Mouse (Mus musculus) lung, adult 2 months (tissue): Measurements from ENCODE around the gene Slc52a3. TPM values are rescaled to one million over a fixed set of nuclear protein-coding genes. Genes with fewer than 3 reads are reported as not detected.

Experiments
- DNase-seq: peaks from one replicate; pipeline ENCODE4 v3.0.0; 2022
- H3K4me1 ChIP-seq: fragments of 200-500 bp; 2 replicates; pipeline ENCODE4 v1.6.1; 2011; ENCODE audit warnings: low read length; ENCODE audit not compliant: control insufficient read depth, insufficient read depth
- H3K4me3 ChIP-seq: fragments of 200-500 bp; replicated peaks from 2 replicates; pipeline ENCODE3; 2011; ENCODE audit warnings: low read depth, mild to moderate bottlenecking, control low read depth, low read length; ENCODE audit errors: extremely low read depth
- CTCF ChIP-seq: fragments of 200-500 bp; IDR thresholded peaks from 2 replicates; pipeline ENCODE4 v1.5.1; 2011; ENCODE audit warnings: mild to moderate bottlenecking, low read length, control low read depth; ENCODE audit not compliant: insufficient read depth
- POLR2A ChIP-seq: fragments of 200-500 bp; IDR thresholded peaks from 2 replicates; pipeline ENCODE4 v1.6.1; 2011; ENCODE audit warnings: low read depth, mild to moderate bottlenecking, control low read depth, low read length, borderline replicate concordance; ENCODE audit errors: extremely low read depth
- WGBS: fragments of 180-500 bp; shearing (Covaris S2); methylation state at CpG from one replicate; pipeline ENCODE4 v1.1.7; 2018; 5-methylcytosine and 5-hydroxymethylcytosine counted together
- polyA plus RNA-seq: library from polyadenylated mRNA; depleted of rRNA; stranded (reverse); fragments of >200 nt; gene quantifications from 2 replicates; pipeline ENCODE4 v1.2.3, GENCODE M21; 2012

The Slc52a3 gene
- polyA plus RNA-seq, 1 experiment: 34.5 TPM

GRCm38 (mm10) chr2:151962474-151962873 lies 33.8 kb upstream of the Slc52a3 start:
- WGBS: 42% methylated on average over 10 of the region's 10 CpGs
- peaks cover 30% of the 10 kb centered on the region for H3K4me1 ChIP-seq
- TF ChIP-seq CTCF (no peak), POLR2A (peak; percentile 50; the same call in 1 of the 2 replicates)
- DNase-seq: peak; percentile 85
- H3K4me3 ChIP-seq: no peak overlapping the region

- H3K4me3 ChIP-seq: no peak overlapping the region
- DNase-seq: no peak
- TF ChIP-seq CTCF: no peak
- TF ChIP-seq POLR2A: no peak
- 87% methylated on average over 5 of the region's 5 CpGs for WGBS
- peaks cover 37% of the 10 kb centered on the region for H3K4me1 ChIP-seq
Measured at GRCm38 (mm10) chr2:151963319-151963718, 33.0 kb upstream of the Slc52a3 start.

DNA sequence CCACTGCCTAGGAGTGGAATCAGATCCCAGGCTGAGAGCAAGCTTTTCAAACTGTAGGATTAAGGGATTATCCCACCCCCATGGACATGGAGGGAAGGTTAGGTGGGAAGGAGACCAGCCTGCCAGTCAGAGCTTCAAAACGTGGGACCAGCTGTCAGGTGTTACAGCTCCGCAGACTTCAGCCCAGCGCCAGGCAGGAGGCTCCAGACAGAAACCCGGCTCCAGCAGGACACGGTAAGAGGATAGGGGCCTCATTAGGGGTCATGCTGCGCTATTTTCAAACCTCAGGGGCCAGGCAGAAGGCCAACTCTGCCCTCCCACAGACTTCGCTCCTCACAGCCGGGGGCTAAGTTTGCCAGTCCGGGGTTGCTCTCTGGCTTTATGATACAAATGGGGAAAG lies 32.3 kb upstream of the Slc52a3 start:
- Histone ChIP-seq H3K4me1 (peaks cover 38% of the 10 kb centered on the region), H3K4me3 (no peak overlapping the region)
- no peak for TF ChIP-seq POLR2A
- no peak for TF ChIP-seq CTCF
- 55% methylated on average over 9 of the region's 9 CpGs for WGBS
- DNase-seq: no peak

DNA sequence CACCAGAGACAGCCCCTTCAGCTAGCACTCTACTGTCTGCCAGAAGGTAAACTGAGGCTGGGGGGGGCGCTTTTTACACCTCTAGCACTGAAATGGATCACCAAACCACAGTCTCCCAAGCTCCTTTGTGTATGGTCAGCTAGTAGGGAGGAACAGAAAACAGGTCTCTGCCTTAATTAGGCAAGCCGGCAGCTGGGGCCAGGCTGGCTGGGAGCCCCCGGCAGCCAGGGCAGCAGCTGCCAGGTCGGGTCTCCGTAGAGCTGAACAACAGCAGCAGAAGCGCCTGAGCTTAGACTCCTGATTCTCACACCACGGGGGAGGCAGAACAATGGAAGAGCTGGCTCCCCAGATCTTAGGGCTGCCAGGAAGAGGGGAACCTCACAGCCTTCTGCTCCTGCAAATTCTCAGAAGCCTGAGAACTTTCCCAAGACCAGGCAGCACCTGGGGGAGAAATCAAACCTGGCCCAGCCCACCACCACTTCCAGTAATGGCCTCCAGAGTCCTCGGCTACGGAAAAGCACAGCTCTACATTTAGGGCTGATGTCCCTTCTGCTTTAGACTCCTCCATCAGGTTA lies 29.0 kb upstream of the Slc52a3 start:
- Histone ChIP-seq H3K4me1 (peaks cover 41% of the 10 kb centered on the region), H3K4me3 (no peak overlapping the region)
- WGBS: 53% methylated on average over 9 of the region's 9 CpGs
- TF ChIP-seq POLR2A (no peak), CTCF (no peak)
- DNase-seq: no peak

GRCm38 (mm10) chr2:151967792-151968191 lies 28.5 kb upstream of the Slc52a3 start:
- DNase-seq: no peak
- Histone ChIP-seq H3K4me3 (no peak overlapping the region), H3K4me1 (peaks cover 35% of the 10 kb centered on the region)
- TF ChIP-seq CTCF: no peak
- TF ChIP-seq POLR2A: no peak
- WGBS: 65% methylated on average over 2 of the region's 2 CpGs

DNA sequence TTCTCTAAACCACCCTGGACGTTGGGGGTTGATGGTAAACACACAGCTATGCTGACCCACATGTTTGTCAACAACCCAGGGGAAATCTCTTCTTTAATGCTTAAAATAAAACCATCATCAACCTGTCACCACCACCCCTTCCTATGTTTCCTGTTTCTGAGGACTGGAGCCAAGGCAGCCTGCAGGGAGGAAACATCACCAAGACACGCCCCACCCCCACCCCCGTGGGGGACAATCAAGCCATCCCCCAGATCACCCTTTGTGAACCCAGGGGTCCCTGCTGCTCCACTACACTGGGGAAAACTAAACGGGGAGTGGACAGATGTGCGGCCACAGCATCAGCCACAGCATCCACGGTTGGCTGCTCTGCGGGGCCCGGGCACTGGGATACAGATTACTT lies 27.9 kb upstream of the Slc52a3 start:
- TF ChIP-seq CTCF (no peak), POLR2A (no peak)
- no peak overlapping the region for H3K4me3 ChIP-seq
- WGBS: 73% methylated on average over 8 of the region's 8 CpGs
- peaks cover 33% of the 10 kb centered on the region for H3K4me1 ChIP-seq
- no peak for DNase-seq

GRCm38 (mm10) chr2:151968986-151969385 lies 27.3 kb upstream of the Slc52a3 start:
- peaks cover 35% of the 10 kb centered on the region for H3K4me1 ChIP-seq
- TF ChIP-seq CTCF (no peak), POLR2A (no peak)
- no peak for DNase-seq
- 80% methylated on average over 7 of the region's 7 CpGs for WGBS
- H3K4me3 ChIP-seq: no peak overlapping the region

- H3K4me1 ChIP-seq: peaks cover 38% of the 10 kb centered on the region
- TF ChIP-seq POLR2A (no peak), CTCF (no peak)
- DNase-seq: no peak
- H3K4me3 ChIP-seq: no peak overlapping the region
- 68% methylated on average over 6 of the region's 6 CpGs for WGBS
Measured at GRCm38 (mm10) chr2:151969396-151969795, 26.9 kb upstream of the Slc52a3 start.

GRCm38 (mm10) chr2:151970191-151971172 lies 25.8 kb upstream of the Slc52a3 start:
- peak; percentile 93 for DNase-seq
- WGBS: 50% methylated on average over 53 of the region's 53 CpGs
- H3K4me3 ChIP-seq: no peak overlapping the region
- peaks cover 38% of the 10 kb centered on the region for H3K4me1 ChIP-seq
- peak; percentile 99; the same call in 1 of the 2 replicates for TF ChIP-seq POLR2A
- no peak for TF ChIP-seq CTCF

GRCm38 (mm10) chr2:151971748-151972147 lies 24.6 kb upstream of the Slc52a3 start:
- peaks cover 41% of the 10 kb centered on the region for H3K4me1 ChIP-seq
- WGBS: 78% methylated on average over 5 of the region's 5 CpGs
- TF ChIP-seq CTCF (no peak), POLR2A (no peak)
- no peak overlapping the region for H3K4me3 ChIP-seq
- DNase-seq: no peak
